Mouse (Mus musculus) CH12.LX (cell line): ENCODE measurements around the gene Ndufv1.

Experiments used
- CHD1 ChIP-seq: IDR thresholded peaks from 2 replicates; pipeline ENCODE4 v1.6.1; 2012; ENCODE audit warnings: low read depth, low read length, improper control_type of control experiment, inconsistent platforms
- CTCF ChIP-seq, 2 experiments: IDR thresholded peaks in 1 of 2; conservative IDR thresholded peaks in 1 of 2; 2 replicates each; pipeline ENCODE4 v1.5.1; 2011 to 2012; ENCODE audit warnings: low read depth in 2 of 2, low read length in 2 of 2, improper control_type of control experiment in 1 of 2, inconsistent platforms in 1 of 2, mild to moderate bottlenecking in 1 of 2, moderate library complexity in 1 of 2
- MAX ChIP-seq: IDR thresholded peaks from 2 replicates; pipeline ENCODE4 v1.6.1; 2011; ENCODE audit warnings: low read length, improper control_type of control experiment
- MYC ChIP-seq: IDR thresholded peaks from 2 replicates; pipeline ENCODE4 v1.6.1; 2011; ENCODE audit warnings: low read depth, mild to moderate bottlenecking, improper control_type of control experiment, low read length
- TCF12 ChIP-seq: IDR thresholded peaks from 2 replicates; pipeline ENCODE4 v1.6.1; 2014; ENCODE audit warnings: low read depth, mild to moderate bottlenecking, inconsistent platforms, low read length, improper control_type of control experiment

- no peak for TF ChIP-seq CHD1
- no peak for TF ChIP-seq MAX
- no peak for TF ChIP-seq MYC
- no peak for TF ChIP-seq TCF12
- TF ChIP-seq CTCF (conservative IDR thresholded peaks at IDR 0.05 in 1 of 2, IDR thresholded peaks at IDR 0.05 in 1 of 2; ENCODE audit: low read depth in 2 of 2, low read length in 2 of 2) = no peak
Measured at GRCm38 (mm10) chr19:3985261-3985681, 27.3 kb downstream of the Ndufv1 start.
